Mouse (Mus musculus): ENCODE results near the gene Odf3l1.

DNA sequence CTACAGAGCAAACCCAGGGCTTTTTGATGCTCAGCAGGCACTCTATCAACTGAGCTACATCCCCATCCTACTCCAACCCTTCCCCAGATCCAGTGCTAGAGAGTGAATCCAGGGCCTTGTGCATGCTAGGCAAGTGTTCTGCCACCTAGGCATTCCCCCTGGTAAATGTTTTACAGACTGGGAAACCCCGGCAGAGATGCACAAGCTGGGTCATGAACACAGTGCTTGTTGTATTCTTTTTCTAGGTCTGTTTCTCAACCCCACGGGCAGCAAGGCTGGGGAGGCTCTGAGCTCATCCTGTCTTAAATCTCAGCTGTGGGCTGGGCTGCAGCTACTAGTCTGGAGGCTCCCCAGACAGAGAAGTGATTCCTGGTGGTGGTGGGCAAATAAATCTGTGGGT lies 1.6 kb downstream of the Odf3l1 start:
- TF ChIP-seq CTCF (IDR thresholded peaks at IDR 0.05; ENCODE audit: borderline replicate concordance, insufficient read depth, low read depth, low read length) = no peak
- TF ChIP-seq POLR2A (IDR thresholded peaks at IDR 0.05; ENCODE audit: borderline replicate concordance, insufficient read depth, low read length) = no peak
